Mouse (Mus musculus): ENCODE results near the gene Jmjd7.

Jmjd7 gene

DNA sequence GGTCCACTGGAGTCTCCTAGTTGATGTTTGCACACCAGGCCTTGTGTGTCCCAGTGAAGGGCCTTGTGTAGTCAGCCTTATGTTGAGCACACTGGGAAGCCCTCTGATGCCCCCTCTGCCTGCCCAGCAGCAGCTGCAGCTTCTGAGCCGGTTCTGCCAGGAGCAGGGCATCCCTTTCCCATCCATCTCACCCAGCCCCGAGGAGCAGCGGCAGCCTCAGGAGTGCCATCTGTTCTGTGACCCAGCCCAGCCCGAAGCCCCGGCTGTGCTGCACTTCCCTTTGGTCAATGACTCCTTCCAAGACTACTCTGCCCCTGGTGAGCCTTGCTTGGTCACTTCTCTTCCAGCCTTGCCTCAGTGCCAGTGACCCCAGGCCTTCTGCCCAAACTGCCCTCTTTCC is 13.7 kb downstream of the Jmjd7 start:
- ChIA-PET POLR2A (interaction anchor here in 2 of 4 experiments (0.6 to 1.2 kb wide), 2 partner anchors 55 to 460 kb away, joined by 3 read pairs; no protein-coding TSS in a partner anchor), CTCF (interaction anchor here in 1 of 4 experiments (1.2 kb wide), 1 partner anchor 133 kb away, joined by 6 read pairs; no protein-coding TSS in a partner anchor)

DNA sequence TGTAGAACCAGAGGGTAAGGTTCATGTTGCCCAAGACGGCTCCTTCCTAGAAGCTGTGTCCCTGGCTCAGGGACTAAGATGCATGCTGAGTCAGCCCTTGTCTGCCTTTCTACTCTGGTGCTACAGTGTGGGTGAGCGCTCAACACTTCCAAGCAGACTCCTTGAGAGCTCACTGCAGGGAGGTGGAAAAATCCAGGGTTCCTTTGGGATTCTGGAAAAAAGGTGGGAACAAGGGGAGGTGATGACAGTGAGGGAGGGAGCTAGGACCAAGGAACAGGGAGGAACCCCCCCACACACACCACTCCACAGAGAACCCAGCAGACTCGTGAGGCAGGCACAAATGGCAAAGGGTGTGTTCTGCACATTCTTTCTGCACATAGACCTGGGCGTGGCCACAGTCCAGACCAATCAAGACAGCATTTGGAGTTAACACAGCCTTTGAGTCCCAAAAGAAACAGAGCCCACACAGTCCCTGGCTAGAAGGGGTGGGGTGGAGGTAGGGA is 16.9 kb downstream of the Jmjd7 start:
- CTCF ChIA-PET: interaction anchor here in 2 of 4 experiments (1.1 to 2.9 kb wide), 6 partner anchors 21 to 41 kb away, joined by 3 to 14 read pairs (median 6); no protein-coding TSS in a partner anchor
- POLR2A ChIA-PET: interaction anchor here (0.6 to 2.2 kb wide), 19 partner anchors 10 to 257 kb away, joined by 3 to 13 read pairs (median 4); partner anchors contain the start of genes Gm28042 (in 2 of the 4), Jmjd7 (in 2 of the 4), Pla2g4b (in 2 of the 4) and Mapkbp1 (in 1 of the 4)

- POLR2A ChIA-PET: interaction anchor here in 3 of 4 experiments (0.7 to 2.2 kb wide), 17 partner anchors 10 to 258 kb away, joined by 3 to 13 read pairs (median 4); partner anchors contain the start of genes Gm28042 (in 2 of the 3), Jmjd7 (in 2 of the 3), Ehd4 (in 1 of the 3) and Mapkbp1 (in 1 of the 3)
- CTCF ChIA-PET: interaction anchor here in 2 of 4 experiments (1.1 to 2.9 kb wide), 5 partner anchors 20 to 40 kb away, joined by 3 to 14 read pairs (median 6); no protein-coding TSS in a partner anchor
Measured at GRCm38 (mm10) chr2:120044676-120045075, 17.4 kb downstream of the Jmjd7 start.

DNA sequence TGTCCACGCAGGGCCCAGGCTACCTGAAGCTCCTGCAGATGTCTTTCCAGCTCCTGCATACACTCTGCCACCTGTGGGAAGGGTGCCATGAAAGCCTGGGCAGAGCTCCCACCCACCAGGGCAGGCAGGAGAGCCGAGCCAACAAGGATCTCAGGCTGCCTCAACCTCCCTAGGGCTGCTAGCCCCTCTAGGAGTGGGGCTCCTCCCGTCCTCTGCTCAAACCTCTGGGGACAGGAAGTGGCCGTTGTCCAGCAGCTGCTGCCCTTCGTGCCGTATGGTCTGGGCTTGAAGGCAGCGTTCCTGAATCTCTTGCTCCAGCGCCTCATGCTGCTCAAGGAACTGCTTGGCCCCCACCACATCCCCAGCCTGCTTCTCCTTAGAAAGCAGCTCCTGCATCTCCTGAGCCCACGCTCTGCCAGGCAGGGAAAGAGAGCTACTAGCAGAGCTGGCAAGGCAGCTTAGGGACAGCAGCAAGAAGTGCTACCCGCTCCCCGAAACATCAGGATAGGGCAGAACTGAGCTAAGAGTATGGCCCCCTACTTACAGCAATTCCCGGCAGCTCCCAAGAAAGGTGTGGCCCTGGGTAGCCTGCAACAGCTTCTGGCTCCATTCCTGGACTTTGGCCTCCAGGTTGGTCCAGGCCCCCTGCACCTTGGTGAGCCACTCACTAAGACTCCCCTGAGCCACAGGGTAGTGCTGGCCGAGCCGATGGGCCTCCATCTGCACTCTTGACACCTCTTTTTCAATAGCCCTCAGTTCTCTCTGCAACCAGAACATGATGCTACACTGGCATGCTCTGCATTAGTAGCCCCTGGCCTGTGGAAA is 19.4 kb downstream of the Jmjd7 start:
- ChIA-PET CTCF (interaction anchor here (0.6 to 2.4 kb wide), 9 partner anchors 15 to 218 kb away, joined by 3 to 18 read pairs (median 3); partner anchors contain the start of gene Mapkbp1 (in 1 of the 4)), POLR2A (interaction anchor here in 2 of 4 experiments (0.6 to 3.0 kb wide), 8 partner anchors 14 to 113 kb away, joined by 3 to 12 read pairs (median 4); no protein-coding TSS in a partner anchor)

- CTCF ChIA-PET: interaction anchor here in 1 of 4 experiments (2.4 kb wide), 1 partner anchor 16 kb away, joined by 18 read pairs; no protein-coding TSS in a partner anchor
- POLR2A ChIA-PET: interaction anchor here in 2 of 4 experiments (0.6 to 1.6 kb wide), 4 partner anchors 14 to 1089 kb away, joined by 3 to 4 read pairs (median 4); partner anchors contain the start of gene Pla2g4b (in 1 of the 2)
Measured at GRCm38 (mm10) chr2:120048173-120048572, 20.9 kb downstream of the Jmjd7 start.

DNA sequence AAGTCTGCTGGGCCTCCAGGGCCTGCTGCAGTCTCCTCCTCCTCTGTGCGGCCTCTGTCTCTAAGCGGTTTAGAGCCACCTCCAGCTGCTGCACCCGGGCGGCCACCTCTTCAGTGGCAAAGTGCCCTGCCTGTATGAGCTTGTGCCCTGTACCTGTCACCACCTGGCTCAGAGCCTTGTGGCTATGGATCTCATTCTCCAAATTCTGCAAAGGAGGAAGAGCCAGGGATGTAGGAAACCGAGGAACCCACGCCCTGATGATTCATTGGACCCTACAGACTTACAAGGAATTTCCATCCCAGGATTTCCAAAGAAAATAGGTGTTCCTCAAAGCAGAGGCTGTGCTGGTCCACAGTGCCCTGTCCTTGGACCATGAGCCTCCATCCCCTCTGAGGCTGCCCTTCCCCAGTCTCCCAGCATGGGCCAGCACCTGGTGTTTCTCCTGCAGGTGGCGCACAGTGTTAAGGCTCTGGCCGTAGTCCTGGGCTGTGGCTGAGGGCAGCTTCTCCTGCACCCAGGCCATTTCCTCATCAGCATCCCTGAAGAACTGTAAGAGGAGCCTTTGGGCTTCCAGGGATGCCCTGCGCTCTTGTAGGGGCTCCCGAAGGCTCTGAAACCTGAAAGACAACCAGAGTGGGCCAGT is 22.5 kb downstream of the Jmjd7 start:
- ChIA-PET CTCF (interaction anchor here (0.5 to 4.1 kb wide), 31 partner anchors 10 to 857 kb away, joined by 3 to 23 read pairs (median 4); no protein-coding TSS in a partner anchor), POLR2A (interaction anchor here in 3 of 4 experiments (0.6 to 2.1 kb wide), 12 partner anchors 14 to 192 kb away, joined by 3 to 11 read pairs (median 3); partner anchors contain the start of genes Ehd4 (in 1 of the 3), Gm28042 (in 1 of the 3), Jmjd7 (in 1 of the 3) and Pla2g4b (in 1 of the 3))

- ChIA-PET POLR2A (interaction anchor here in 1 of 4 experiments (1.1 to 2.1 kb wide), 3 partner anchors 14 to 30 kb away, joined by 3 to 11 read pairs (median 3); no protein-coding TSS in a partner anchor), CTCF (interaction anchor here in 3 of 4 experiments (0.6 to 4.1 kb wide), 6 partner anchors 9 to 17 kb away, joined by 3 to 23 read pairs (median 4); no protein-coding TSS in a partner anchor)
Measured at GRCm38 (mm10) chr2:120051405-120051804, 24.1 kb downstream of the Jmjd7 start.

GRCm38 (mm10) chr2:120054771-120055552 is 27.7 kb downstream of the Jmjd7 start:
- CTCF ChIA-PET: interaction anchor here (0.6 to 2.0 kb wide), 9 partner anchors 10 to 119 kb away, joined by 3 to 9 read pairs (median 4); no protein-coding TSS in a partner anchor
- POLR2A ChIA-PET: interaction anchor here in 2 of 4 experiments (0.8 to 1.5 kb wide), 7 partner anchors 9 to 27 kb away, joined by 3 to 5 read pairs (median 4); partner anchors contain the start of genes Gm28042 (in 1 of the 2) and Jmjd7 (in 1 of the 2)

DNA sequence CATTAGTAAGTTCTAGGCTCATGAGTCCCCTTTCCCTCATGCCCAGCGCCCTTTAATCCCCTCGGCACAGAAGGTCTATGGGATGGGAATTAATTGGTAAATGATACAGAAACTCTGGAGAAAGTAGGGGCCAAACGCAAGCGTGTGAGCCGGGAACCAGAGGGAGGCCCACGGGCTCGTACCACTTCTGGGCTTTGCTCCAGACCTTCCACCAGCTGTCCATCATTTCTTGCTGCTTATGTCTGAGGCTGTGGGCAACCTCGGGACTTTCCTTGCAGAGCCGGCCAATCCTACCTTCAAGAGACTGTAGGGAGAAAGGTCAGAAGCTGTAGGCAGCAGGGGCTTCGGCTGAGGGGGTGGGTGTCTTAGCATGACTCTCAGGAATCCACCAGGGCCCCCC is 28.6 kb downstream of the Jmjd7 start:
- ChIA-PET CTCF (interaction anchor here (0.7 to 1.9 kb wide), 4 partner anchors 13 to 118 kb away, joined by 3 to 9 read pairs (median 4); no protein-coding TSS in a partner anchor), POLR2A (interaction anchor here in 1 of 4 experiments (1.5 kb wide), 1 partner anchor 11 kb away, joined by 4 read pairs; no protein-coding TSS in a partner anchor)

DNA sequence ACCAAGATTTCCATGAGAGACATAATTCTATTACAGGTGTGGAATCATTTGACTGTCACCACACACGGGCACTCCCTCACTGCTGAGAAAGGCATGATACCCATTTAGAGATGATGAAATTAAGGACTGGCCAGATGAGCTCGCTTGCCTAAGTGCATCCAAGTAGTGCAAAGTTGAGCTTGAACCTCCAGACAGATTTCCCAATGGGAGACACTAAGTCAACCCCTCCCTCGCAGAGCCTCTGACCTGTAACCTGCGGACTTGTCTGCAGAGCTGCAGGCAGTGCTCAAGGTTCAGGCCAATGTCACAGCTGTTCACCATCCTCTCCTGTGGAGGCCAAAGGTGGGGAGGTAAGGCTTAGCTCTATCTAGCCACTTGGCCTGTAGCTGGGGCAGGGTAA is 31.5 kb downstream of the Jmjd7 start:
- CTCF ChIA-PET: interaction anchor here in 2 of 4 experiments (0.9 to 4.0 kb wide), 5 partner anchors 8 to 18 kb away, joined by 3 to 23 read pairs (median 9); no protein-coding TSS in a partner anchor
- POLR2A ChIA-PET: interaction anchor here in 2 of 4 experiments (0.6 to 1.1 kb wide), 4 partner anchors 10 to 41 kb away, joined by 3 to 4 read pairs (median 3); no protein-coding TSS in a partner anchor

GRCm38 (mm10) chr2:120059466-120059865 is 32.2 kb downstream of the Jmjd7 start:
- POLR2A ChIA-PET: interaction anchor here in 3 of 4 experiments (0.6 to 1.6 kb wide), 4 partner anchors 20 to 441 kb away, joined by 3 to 4 read pairs (median 4); partner anchors contain the start of genes Mapkbp1 (in 1 of the 3), Nusap1 (in 1 of the 3) and Oip5 (in 1 of the 3)
- CTCF ChIA-PET: interaction anchor here in 2 of 4 experiments (0.7 to 4.0 kb wide), 6 partner anchors 9 to 48 kb away, joined by 3 to 23 read pairs (median 6); no protein-coding TSS in a partner anchor

DNA sequence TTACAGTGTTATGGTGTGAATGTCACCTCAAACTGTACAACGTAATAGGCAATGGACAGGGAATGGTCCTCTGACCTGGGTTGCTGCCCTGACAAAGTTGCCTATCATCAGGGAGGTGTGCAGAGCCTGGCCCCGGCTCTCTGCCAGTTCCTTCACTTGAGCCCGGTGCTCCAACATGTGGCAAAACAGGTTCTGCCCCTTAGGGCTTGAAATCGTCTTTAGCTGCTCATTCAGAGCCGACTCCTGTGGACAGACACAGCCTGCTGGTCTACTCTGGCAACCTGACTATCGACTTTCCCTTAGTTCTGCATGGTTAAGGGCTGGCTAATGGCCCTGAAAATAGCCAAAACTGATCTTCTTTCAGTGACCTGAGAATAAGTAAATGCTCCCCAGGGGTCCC is 32.9 kb downstream of the Jmjd7 start:
- CTCF ChIA-PET: interaction anchor here in 3 of 4 experiments (0.6 to 4.0 kb wide), 10 partner anchors 8 to 114 kb away, joined by 3 to 23 read pairs (median 4); no protein-coding TSS in a partner anchor
- POLR2A ChIA-PET: interaction anchor here in 3 of 4 experiments (0.9 to 3.4 kb wide), 6 partner anchors 14 to 88 kb away, joined by 4 to 12 read pairs (median 5); partner anchors contain the start of gene Mapkbp1 (in 1 of the 3)

DNA sequence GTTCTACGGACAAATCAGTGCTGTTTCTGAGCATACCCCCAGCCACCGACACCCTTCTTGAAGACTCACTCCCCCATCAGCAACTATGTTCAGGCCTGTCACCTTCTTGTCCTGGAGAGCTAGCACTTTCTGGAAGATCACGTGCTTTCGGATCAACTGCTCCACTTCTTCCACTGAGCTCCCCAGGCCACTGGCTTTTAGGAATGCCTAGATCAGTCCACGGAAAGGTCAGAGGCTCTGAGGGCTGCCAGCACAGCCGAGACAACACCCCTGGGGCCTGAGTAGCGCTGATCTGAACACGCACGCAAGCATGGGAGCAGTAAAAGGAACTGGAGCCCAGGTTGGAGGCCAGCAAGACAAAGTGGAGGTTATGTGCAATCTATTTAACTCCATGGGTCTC is 33.4 kb downstream of the Jmjd7 start:
- ChIA-PET CTCF (interaction anchor here (0.6 to 3.8 kb wide), 12 partner anchors 8 to 115 kb away, joined by 3 to 23 read pairs (median 4); partner anchors contain the start of genes Gm28042 (in 1 of the 4) and Jmjd7 (in 1 of the 4)), POLR2A (interaction anchor here in 3 of 4 experiments (0.6 to 3.4 kb wide), 10 partner anchors 14 to 1318 kb away, joined by 3 to 12 read pairs (median 4); partner anchors contain the start of gene Mapkbp1 (in 1 of the 3))

- ChIA-PET CTCF (interaction anchor here in 3 of 4 experiments (0.6 to 3.8 kb wide), 10 partner anchors 9 to 1028 kb away, joined by 3 to 23 read pairs (median 4); no protein-coding TSS in a partner anchor), POLR2A (interaction anchor here (0.5 to 3.4 kb wide), 11 partner anchors 9 to 302 kb away, joined by 3 to 12 read pairs (median 4); partner anchors contain the start of genes Ehd4 (in 1 of the 4), Gm28042 (in 1 of the 4), Jmjd7 (in 1 of the 4) and Mapkbp1 (in 1 of the 4))
Measured at GRCm38 (mm10) chr2:120062248-120062647, 35.0 kb downstream of the Jmjd7 start.

GRCm38 (mm10) chr2:120064639-120065038 is 37.4 kb downstream of the Jmjd7 start:
- POLR2A ChIA-PET: interaction anchor here in 3 of 4 experiments (0.5 to 3.6 kb wide), 26 partner anchors 8 to 910 kb away, joined by 3 to 13 read pairs (median 4); partner anchors contain the start of genes Ehd4 (in 1 of the 3) and Mapkbp1 (in 1 of the 3)
- CTCF ChIA-PET: interaction anchor here (0.5 to 2.7 kb wide), 48 partner anchors 8 to 1872 kb away, joined by 3 to 18 read pairs (median 4); partner anchors contain the start of gene Rtf1 (in 1 of the 4)

All from embryonic stem cell, embryonic (primary cell).